Mouse (Mus musculus): ENCODE measurements around the gene Fam50b. TPM values are rescaled to one million over a fixed set of nuclear protein-coding genes. Genes with fewer than 3 reads are reported as not detected.

Fam50b gene
- polyA plus RNA-seq, 1 experiment = not detected

DNA sequence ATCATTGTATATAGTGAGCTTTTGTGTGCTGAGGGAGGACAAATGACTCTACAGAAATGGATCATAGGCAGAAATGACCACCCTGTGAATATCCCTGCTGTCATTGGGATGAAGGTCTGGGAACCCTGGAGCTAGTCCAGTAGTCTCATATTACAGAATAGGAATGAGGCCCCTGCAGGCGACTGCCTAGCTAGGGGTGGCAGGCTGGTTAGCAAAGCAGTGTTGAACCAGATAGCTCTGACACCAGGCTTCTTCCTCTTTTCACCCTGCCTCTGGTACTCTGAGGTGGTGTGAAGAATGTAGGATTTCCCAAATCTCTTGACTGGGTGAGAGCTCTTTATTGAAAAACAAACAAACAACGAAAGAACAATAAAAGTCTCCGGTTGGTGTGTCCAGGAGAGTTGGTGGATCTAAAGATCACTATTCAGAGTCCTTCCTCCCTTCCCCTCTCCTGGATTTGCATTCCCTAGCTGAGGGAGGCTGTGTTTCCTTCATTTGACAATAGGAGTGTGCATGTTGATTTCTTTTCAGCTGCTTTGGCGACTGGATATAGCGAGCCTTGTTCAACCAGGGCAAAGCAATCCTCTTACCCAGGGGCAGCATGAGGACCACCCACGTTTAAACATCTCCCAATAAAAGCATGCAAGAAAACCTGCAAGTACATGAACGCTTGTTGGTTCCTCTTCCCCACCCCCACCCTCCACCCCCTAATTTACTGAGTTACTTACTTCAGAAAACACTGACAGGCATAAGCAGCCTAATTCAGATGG lies 26.1 kb downstream of the Fam50b start:
- TF ChIP-seq POLR2A (IDR thresholded peaks at IDR 0.05; ENCODE audit: borderline replicate concordance, extremely low read depth, low read depth, low read length) (no peak), CTCF (IDR thresholded peaks at IDR 0.05; ENCODE audit: insufficient read depth, low read length) (no peak)
- H3K4me1 ChIP-seq (ENCODE audit: control insufficient read depth, insufficient read depth, low read length) = peaks cover 3% of the 10 kb centered on the region
- no peak overlapping the region for H3K4me3 ChIP-seq (replicated peaks; ENCODE audit: extremely low read depth, low read depth, low read length)
- DNase-seq = no peak
- 19% methylated on average over 7 of the region's 7 CpGs for WGBS

DNA sequence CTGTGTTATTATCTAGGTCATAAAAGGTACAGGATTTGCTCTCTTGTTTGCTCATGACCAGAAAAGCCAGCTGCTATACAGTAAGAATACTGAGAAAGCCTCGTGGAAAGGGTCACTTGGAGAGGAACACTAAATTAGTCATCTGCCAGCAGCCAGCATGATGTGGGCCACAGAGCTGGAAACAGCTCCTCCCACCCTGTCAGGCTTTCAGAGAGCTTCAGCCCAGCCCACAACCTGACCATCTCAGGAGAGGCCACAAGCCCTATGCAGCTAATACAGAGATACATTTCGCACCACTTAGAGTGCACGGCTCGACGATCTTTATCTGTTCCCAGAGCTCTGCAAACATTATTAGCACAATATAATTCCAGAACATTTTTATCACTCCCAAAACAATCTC lies 27.5 kb downstream of the Fam50b start:
- no peak for DNase-seq
- 58% methylated on average over 5 of the region's 5 CpGs for WGBS
- H3K4me3 ChIP-seq (replicated peaks; ENCODE audit: extremely low read depth, low read depth, low read length) = no peak overlapping the region
- TF ChIP-seq POLR2A (IDR thresholded peaks at IDR 0.05; ENCODE audit: borderline replicate concordance, extremely low read depth, low read depth, low read length) (no peak), CTCF (IDR thresholded peaks at IDR 0.05; ENCODE audit: insufficient read depth, low read length) (no peak)
- H3K4me1 ChIP-seq (ENCODE audit: control insufficient read depth, insufficient read depth, low read length) = peaks cover 3% of the 10 kb centered on the region

DNA sequence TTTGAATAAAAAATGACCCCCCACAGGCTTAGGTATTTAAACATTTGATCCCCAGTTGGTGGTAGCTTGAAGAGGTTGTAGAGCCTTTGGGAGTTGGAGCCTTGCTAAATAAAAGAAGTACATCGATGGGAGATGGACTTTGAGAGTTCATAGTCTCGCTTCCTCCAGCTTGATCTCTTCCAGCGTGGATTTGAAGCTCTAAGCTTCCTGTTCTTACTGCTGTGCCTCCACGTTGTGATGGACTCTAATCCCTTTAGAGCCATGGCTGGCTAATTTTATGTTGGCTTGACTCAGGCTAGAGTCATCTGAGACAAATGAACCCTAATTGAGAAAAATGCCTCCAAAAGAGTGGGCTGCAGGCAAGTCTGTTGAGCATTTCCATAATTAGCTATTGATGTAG lies 28.2 kb downstream of the Fam50b start:
- TF ChIP-seq CTCF (IDR thresholded peaks at IDR 0.05; ENCODE audit: insufficient read depth, low read length) (no peak), POLR2A (IDR thresholded peaks at IDR 0.05; ENCODE audit: borderline replicate concordance, extremely low read depth, low read depth, low read length) (no peak)
- WGBS = 85% methylated on average over 4 of the region's 4 CpGs
- H3K4me3 ChIP-seq (replicated peaks; ENCODE audit: extremely low read depth, low read depth, low read length) = no peak overlapping the region
- DNase-seq = no peak
- peaks cover 3% of the 10 kb centered on the region for H3K4me1 ChIP-seq (ENCODE audit: control insufficient read depth, insufficient read depth, low read length)

DNA sequence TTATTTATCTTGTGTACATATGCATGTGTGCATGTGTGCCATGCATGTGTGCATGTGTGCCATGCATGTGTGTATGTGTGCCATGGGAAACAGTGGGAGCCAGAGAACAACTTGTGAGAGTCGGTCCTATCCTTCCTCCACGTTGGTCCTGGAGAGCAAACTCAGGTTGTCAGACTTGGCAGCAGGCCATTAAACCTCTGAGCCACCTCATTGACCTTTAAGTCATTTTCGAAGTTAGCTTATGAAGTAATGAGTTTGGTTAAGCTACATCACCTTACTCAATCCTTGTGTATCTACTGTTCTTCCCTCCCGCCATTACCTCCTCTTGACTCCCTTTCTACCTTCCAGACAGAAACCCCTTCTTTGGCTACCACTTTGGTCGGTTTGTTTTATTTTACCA lies 30.6 kb downstream of the Fam50b start:
- peaks cover 3% of the 10 kb centered on the region for H3K4me1 ChIP-seq (ENCODE audit: control insufficient read depth, insufficient read depth, low read length)
- 79% methylated on average over 5 of the region's 5 CpGs for WGBS
- H3K4me3 ChIP-seq (replicated peaks; ENCODE audit: extremely low read depth, low read depth, low read length) = no peak overlapping the region
- TF ChIP-seq POLR2A (IDR thresholded peaks at IDR 0.05; ENCODE audit: borderline replicate concordance, extremely low read depth, low read depth, low read length) = no peak
- no peak for TF ChIP-seq CTCF (IDR thresholded peaks at IDR 0.05; ENCODE audit: insufficient read depth, low read length)
- DNase-seq = no peak

DNA sequence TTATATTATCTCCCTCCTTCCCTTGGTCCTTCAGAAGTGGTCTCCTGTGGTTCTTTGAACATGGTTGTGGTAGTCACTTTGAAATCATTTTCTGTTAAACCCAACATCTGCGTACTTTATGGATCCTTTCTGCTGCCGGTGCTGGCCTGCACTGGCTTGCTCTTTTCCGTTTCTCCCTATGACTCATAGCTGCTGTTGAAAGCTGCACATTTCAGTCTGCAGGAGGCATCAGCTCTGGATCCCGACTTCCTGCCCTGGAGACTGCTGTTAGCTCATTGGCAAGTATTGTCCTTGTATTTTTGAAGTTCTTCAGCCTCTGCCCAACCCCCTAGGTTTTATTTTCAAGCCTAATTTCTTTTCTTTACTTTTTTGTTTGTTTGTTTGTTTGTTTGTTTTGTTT lies 31.9 kb downstream of the Fam50b start:
- no peak for DNase-seq
- TF ChIP-seq CTCF (IDR thresholded peaks at IDR 0.05; ENCODE audit: insufficient read depth, low read length) (no peak), POLR2A (IDR thresholded peaks at IDR 0.05; ENCODE audit: borderline replicate concordance, extremely low read depth, low read depth, low read length) (no peak)
- Histone ChIP-seq H3K4me3 (replicated peaks; ENCODE audit: extremely low read depth, low read depth, low read length) (no peak overlapping the region), H3K4me1 (ENCODE audit: control insufficient read depth, insufficient read depth, low read length) (no peaks in the 10 kb centered on the region; the same call in 1 of the 2 replicates)
- WGBS = 27% methylated on average over 4 of the region's 4 CpGs

DNA sequence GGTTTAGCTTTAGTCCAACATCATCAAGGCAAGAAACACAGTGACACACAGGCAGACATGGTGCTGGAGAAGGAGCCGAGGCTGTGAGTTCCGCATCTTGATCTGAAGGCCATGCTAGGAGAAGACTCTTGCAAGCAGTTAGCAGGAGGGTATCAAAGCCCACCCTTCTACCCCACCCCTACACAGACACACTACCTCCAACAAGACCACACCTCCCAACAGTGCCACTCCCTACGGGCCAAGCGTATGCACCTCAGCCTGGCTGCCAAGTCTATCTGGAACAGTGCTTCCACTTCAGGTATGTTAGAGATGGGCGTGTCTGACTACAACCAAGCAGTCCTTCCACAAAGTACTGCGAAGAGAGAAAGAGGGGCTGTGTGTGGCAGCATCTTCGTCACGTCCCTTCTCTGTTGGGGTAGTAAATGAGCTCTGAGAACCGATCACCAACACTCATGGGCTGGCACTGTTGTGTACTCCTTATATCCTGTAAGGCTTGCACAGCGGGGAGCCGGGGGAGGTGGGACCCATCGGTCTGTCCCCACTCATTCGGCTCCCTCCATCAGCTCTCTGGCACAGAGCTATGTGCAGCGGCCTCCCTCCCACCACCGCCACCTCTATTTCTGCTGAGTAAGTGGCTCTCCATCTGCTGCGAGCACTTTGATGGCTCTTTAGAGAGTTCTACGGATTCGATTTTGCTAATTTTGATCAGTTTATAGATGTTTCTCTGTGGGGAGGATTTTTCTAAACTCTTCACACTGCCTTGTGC lies 33.1 kb downstream of the Fam50b start:
- DNase-seq = no peak
- no peaks in the 10 kb centered on the region; the same call in 1 of the 2 replicates for H3K4me1 ChIP-seq (ENCODE audit: control insufficient read depth, insufficient read depth, low read length)
- TF ChIP-seq POLR2A (IDR thresholded peaks at IDR 0.05; ENCODE audit: borderline replicate concordance, extremely low read depth, low read depth, low read length) = no peak
- no peak for TF ChIP-seq CTCF (IDR thresholded peaks at IDR 0.05; ENCODE audit: insufficient read depth, low read length)
- WGBS = 76% methylated on average over 18 of the region's 18 CpGs
- H3K4me3 ChIP-seq (replicated peaks; ENCODE audit: extremely low read depth, low read depth, low read length) = no peak overlapping the region

DNA sequence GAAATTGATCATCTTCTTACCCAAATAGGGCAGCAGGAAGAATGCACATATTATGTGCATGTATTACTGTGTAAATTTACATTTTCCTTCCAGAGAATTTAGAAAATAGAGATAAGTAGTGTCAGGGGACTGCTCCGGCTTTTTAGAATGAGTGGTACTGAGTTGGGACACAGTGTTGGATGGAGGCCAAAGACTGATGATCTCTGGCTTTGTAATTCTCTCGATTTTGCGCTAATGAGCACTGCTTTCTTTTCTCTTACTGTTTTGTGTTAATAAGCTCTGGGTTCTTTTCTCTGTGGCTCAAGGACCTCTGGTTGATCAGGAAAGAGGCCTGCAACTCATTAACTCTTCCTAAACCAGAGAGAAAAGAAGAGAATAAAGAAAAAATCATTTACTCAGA lies 42.1 kb downstream of the Fam50b start:
- no peak for DNase-seq
- TF ChIP-seq CTCF (IDR thresholded peaks at IDR 0.05; ENCODE audit: insufficient read depth, low read length) (no peak), POLR2A (IDR thresholded peaks at IDR 0.05; ENCODE audit: borderline replicate concordance, extremely low read depth, low read depth, low read length) (no peak)
- H3K4me1 ChIP-seq (ENCODE audit: control insufficient read depth, insufficient read depth, low read length) = peaks cover 12% of the 10 kb centered on the region
- 55% methylated on average over 3 of the region's 3 CpGs for WGBS
- no peak overlapping the region for H3K4me3 ChIP-seq (replicated peaks; ENCODE audit: extremely low read depth, low read depth, low read length)

DNA sequence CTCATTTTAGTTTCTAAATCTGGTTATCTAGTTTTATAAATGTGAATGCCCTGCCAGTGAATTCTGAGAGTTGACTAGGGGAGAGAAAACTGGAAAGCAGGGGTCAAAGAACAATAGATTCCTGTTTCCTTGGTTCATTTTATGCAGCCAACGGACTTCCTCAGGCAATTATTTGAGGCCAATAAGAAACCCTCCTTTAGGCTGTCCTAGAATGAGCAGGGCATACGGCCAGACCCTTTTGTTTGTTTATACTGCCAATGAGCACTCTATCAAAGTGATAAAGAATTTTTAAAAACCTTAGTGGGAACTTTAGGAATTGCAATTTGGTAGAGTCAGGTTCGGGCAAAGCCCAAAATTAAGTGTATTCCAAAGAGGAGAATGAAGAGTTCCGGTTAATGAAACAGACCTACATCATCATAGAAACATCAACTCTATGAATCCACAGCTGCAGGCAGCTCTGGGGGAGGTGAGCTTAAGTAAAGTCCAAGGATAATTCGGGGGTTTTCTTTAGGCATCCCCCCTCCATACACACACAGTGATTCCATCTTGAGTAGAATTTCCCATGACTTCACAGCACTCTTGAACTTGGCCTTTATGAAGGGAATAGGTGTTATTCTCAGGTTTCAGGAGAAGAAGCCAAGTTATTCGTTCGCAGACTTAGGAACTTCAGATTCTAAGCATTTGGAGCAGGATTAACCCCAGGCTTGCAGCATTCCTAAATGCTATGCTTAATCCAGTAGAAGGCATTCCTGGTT lies 46.4 kb downstream of the Fam50b start:
- Histone ChIP-seq H3K4me3 (replicated peaks; ENCODE audit: extremely low read depth, low read depth, low read length) (no peak overlapping the region), H3K4me1 (ENCODE audit: control insufficient read depth, insufficient read depth, low read length) (peaks cover 9% of the 10 kb centered on the region)
- no peak for DNase-seq
- WGBS = 41% methylated on average over 7 of the region's 7 CpGs
- TF ChIP-seq CTCF (IDR thresholded peaks at IDR 0.05; ENCODE audit: insufficient read depth, low read length) (no peak), POLR2A (IDR thresholded peaks at IDR 0.05; ENCODE audit: borderline replicate concordance, extremely low read depth, low read depth, low read length) (no peak)

DNA sequence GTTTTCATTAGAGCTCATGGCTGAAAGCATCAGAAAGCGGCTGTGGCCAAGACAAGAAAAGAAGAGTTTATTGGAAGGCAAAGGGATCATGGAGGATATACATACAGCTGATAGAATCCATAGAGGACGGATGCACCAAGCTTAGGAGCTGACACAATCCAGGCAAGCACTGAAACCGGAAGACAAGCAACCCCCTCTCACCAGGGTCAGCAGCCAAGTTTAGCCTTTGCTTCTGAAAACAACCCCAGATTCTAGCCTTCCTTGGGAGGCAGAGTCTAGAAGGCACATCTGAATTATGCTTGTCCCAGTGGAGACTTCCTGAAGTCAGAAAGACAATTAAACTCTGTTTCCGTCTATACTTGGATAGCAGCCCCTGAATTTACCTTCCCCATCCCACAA lies 47.0 kb downstream of the Fam50b start:
- 68% methylated on average over 4 of the region's 4 CpGs for WGBS
- no peak overlapping the region for H3K4me3 ChIP-seq (replicated peaks; ENCODE audit: extremely low read depth, low read depth, low read length)
- TF ChIP-seq CTCF (IDR thresholded peaks at IDR 0.05; ENCODE audit: insufficient read depth, low read length) (no peak), POLR2A (IDR thresholded peaks at IDR 0.05; ENCODE audit: borderline replicate concordance, extremely low read depth, low read depth, low read length) (no peak)
- peaks cover 9% of the 10 kb centered on the region for H3K4me1 ChIP-seq (ENCODE audit: control insufficient read depth, insufficient read depth, low read length)
- DNase-seq = no peak

Data from lung, adult 2 months (tissue).